Mouse (Mus musculus) stomach, postnatal 0 days (tissue): ENCODE measurements at regions not wholly inside any gene's neighbourhood (a gene's known extent, or its start where the extent isn't known, plus 50 kb on each side); places are given as distances from the start of the nearest gene placed in this dataset.

Experiments used
- CTCF ChIP-seq: IDR thresholded peaks from 2 replicates; pipeline ENCODE4 v1.5.1; 2016; ENCODE audit warnings: antibody characterized with exemption, low read depth, mild to moderate bottlenecking, moderate library complexity
- EP300 ChIP-seq: optimal IDR thresholded peaks from 2 replicates; pipeline ENCODE3; 2016; ENCODE audit warnings: antibody characterized with exemption

DNA sequence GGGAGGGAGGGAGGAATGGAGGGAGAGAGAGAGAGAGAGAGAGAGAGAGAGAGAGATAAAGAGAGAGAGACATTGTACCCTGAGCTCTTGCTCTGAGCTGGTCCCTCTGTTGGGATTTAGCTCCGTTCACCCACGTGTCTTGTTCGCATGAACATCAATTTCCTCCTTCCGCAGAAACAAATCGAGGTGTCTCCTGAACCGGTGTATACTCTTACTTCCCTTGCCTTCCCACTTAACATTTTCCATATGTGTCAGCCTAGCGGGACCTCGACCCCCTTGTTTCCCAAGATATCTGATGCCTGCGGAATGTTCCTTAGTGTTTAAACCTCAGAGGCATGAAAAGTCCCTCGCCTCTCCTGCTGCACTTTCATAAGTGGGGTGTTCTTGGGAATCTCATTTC is 484.1 kb downstream of the Med13l start:
- no peak for TF ChIP-seq CTCF
- no peak for TF ChIP-seq EP300
